Mouse (Mus musculus): ENCODE data around the gene Hcn3. TPM values are rescaled to one million over a fixed set of nuclear protein-coding genes. Genes with fewer than 3 reads are reported as not detected.

Gene Hcn3
- polyA plus RNA-seq, 1 experiment = 68.6 TPM

- TF ChIP-seq POLR2A (IDR thresholded peaks at IDR 0.05; ENCODE audit: borderline replicate concordance, extremely low read depth, insufficient read depth, insufficient read length, poor library complexity, severe bottlenecking) = no peak
- no peak for TF ChIP-seq CTCF (IDR thresholded peaks at IDR 0.05; ENCODE audit: borderline replicate concordance, extremely low read depth, insufficient read depth, insufficient read length)
- no peak for DNase-seq (ENCODE audit: low read depth)
Observed at GRCm38 (mm10) chr3:89135958-89136357, 24.0 kb downstream of the Hcn3 start, which contains the start of gene Pklr. Gene Pklr (plus strand): TSS chr3:89136142.

GRCm38 (mm10) chr3:89133752-89134151, 26.2 kb downstream of the Hcn3 start:
- no peak for TF ChIP-seq CTCF (IDR thresholded peaks at IDR 0.05; ENCODE audit: borderline replicate concordance, extremely low read depth, insufficient read depth, insufficient read length)
- TF ChIP-seq POLR2A (IDR thresholded peaks at IDR 0.05; ENCODE audit: borderline replicate concordance, extremely low read depth, insufficient read depth, insufficient read length, poor library complexity, severe bottlenecking) = no peak
- DNase-seq (ENCODE audit: low read depth) = no peak

GRCm38 (mm10) chr3:89133063-89133450, 26.9 kb downstream of the Hcn3 start:
- no peak for TF ChIP-seq POLR2A (IDR thresholded peaks at IDR 0.05; ENCODE audit: borderline replicate concordance, extremely low read depth, insufficient read depth, insufficient read length, poor library complexity, severe bottlenecking)
- TF ChIP-seq CTCF (IDR thresholded peaks at IDR 0.05; ENCODE audit: borderline replicate concordance, extremely low read depth, insufficient read depth, insufficient read length) = no peak

GRCm38 (mm10) chr3:89132285-89133062, 27.5 kb downstream of the Hcn3 start:
- peak; percentile 45 for DNase-seq (ENCODE audit: low read depth)
- TF ChIP-seq POLR2A (IDR thresholded peaks at IDR 0.05; ENCODE audit: borderline replicate concordance, extremely low read depth, insufficient read depth, insufficient read length, poor library complexity, severe bottlenecking) (no peak), CTCF (IDR thresholded peaks at IDR 0.05; ENCODE audit: borderline replicate concordance, extremely low read depth, insufficient read depth, insufficient read length) (peak; percentile 37)

More at GRCm38 (mm10) chr3:89133063-89133450, 26.9 kb downstream of the Hcn3 start:
- no peak for DNase-seq (ENCODE audit: low read depth)

GRCm38 (mm10) chr3:89131816-89132215, 28.2 kb downstream of the Hcn3 start:
- TF ChIP-seq POLR2A (IDR thresholded peaks at IDR 0.05; ENCODE audit: borderline replicate concordance, extremely low read depth, insufficient read depth, insufficient read length, poor library complexity, severe bottlenecking) (no peak), CTCF (IDR thresholded peaks at IDR 0.05; ENCODE audit: borderline replicate concordance, extremely low read depth, insufficient read depth, insufficient read length) (no peak)
- peak; percentile 17 for DNase-seq (ENCODE audit: low read depth)

GRCm38 (mm10) chr3:89129908-89130307, 30.1 kb downstream of the Hcn3 start:
- no peak for DNase-seq (ENCODE audit: low read depth)
- TF ChIP-seq CTCF (IDR thresholded peaks at IDR 0.05; ENCODE audit: borderline replicate concordance, extremely low read depth, insufficient read depth, insufficient read length) = no peak

GRCm38 (mm10) chr3:89125981-89126380, 34.0 kb downstream of the Hcn3 start:
- no peak for DNase-seq (ENCODE audit: low read depth)
- TF ChIP-seq POLR2A (IDR thresholded peaks at IDR 0.05; ENCODE audit: borderline replicate concordance, extremely low read depth, insufficient read depth, insufficient read length, poor library complexity, severe bottlenecking) (no peak), CTCF (IDR thresholded peaks at IDR 0.05; ENCODE audit: borderline replicate concordance, extremely low read depth, insufficient read depth, insufficient read length) (no peak)

- no peak for DNase-seq (ENCODE audit: low read depth)
- TF ChIP-seq CTCF (IDR thresholded peaks at IDR 0.05; ENCODE audit: borderline replicate concordance, extremely low read depth, insufficient read depth, insufficient read length) = no peak
- no peak for TF ChIP-seq POLR2A (IDR thresholded peaks at IDR 0.05; ENCODE audit: borderline replicate concordance, extremely low read depth, insufficient read depth, insufficient read length, poor library complexity, severe bottlenecking)
Observed at GRCm38 (mm10) chr3:89124241-89124640, 35.8 kb downstream of the Hcn3 start.

- TF ChIP-seq POLR2A (IDR thresholded peaks at IDR 0.05; ENCODE audit: borderline replicate concordance, extremely low read depth, insufficient read depth, insufficient read length, poor library complexity, severe bottlenecking) (no peak), CTCF (IDR thresholded peaks at IDR 0.05; ENCODE audit: borderline replicate concordance, extremely low read depth, insufficient read depth, insufficient read length) (no peak)
- DNase-seq (ENCODE audit: low read depth) = no peak
Observed at GRCm38 (mm10) chr3:89123313-89123712, 36.7 kb downstream of the Hcn3 start.

- peak; percentile 50 for DNase-seq (ENCODE audit: low read depth)
- TF ChIP-seq POLR2A (IDR thresholded peaks at IDR 0.05; ENCODE audit: borderline replicate concordance, extremely low read depth, insufficient read depth, insufficient read length, poor library complexity, severe bottlenecking) = no peak
- peak; percentile 22; the same call in 1 of the 2 replicates for TF ChIP-seq CTCF (IDR thresholded peaks at IDR 0.05; ENCODE audit: borderline replicate concordance, extremely low read depth, insufficient read depth, insufficient read length)
Observed at GRCm38 (mm10) chr3:89115522-89115921, 44.5 kb downstream of the Hcn3 start.

GRCm38 (mm10) chr3:89113058-89113457, 46.9 kb downstream of the Hcn3 start:
- no peak for TF ChIP-seq CTCF (IDR thresholded peaks at IDR 0.05; ENCODE audit: borderline replicate concordance, extremely low read depth, insufficient read depth, insufficient read length)
- TF ChIP-seq POLR2A (IDR thresholded peaks at IDR 0.05; ENCODE audit: borderline replicate concordance, extremely low read depth, insufficient read depth, insufficient read length, poor library complexity, severe bottlenecking) = no peak
- no peak for DNase-seq (ENCODE audit: low read depth)

- no peak for TF ChIP-seq CTCF (IDR thresholded peaks at IDR 0.05; ENCODE audit: borderline replicate concordance, extremely low read depth, insufficient read depth, insufficient read length)
- no peak for TF ChIP-seq POLR2A (IDR thresholded peaks at IDR 0.05; ENCODE audit: borderline replicate concordance, extremely low read depth, insufficient read depth, insufficient read length, poor library complexity, severe bottlenecking)
- DNase-seq (ENCODE audit: low read depth) = no peak
Observed at GRCm38 (mm10) chr3:89108146-89108545, 51.9 kb downstream of the Hcn3 start.
